Comparison of ENCODE assay signal across 21 mouse cellular contexts in genomic region chr2:33569698-33570097, GRCm38 (mm10).
A peak's percentile ranks its signal among the peaks of the same experiment; 100 is the strongest.
DNase-seq lines count a peak whose midpoint lies in the region; ATAC-seq lines count a peak whose summit lies in the region.
"Had no signal": no experiment of that assay in that cellular context is flagged by ENCODE, and none has a peak within 500 bp of the region (broad histone marks: within the 10 kb centered on the region; RNA-seq: fewer than 3 reads in every experiment).

No protein-coding gene starts in this region.

- peaks cover 19% of the 10 kb centered on the region for H3K27me3 ChIP-seq in hindbrain, embryonic 15.5 days
- peaks cover 10% of the 10 kb centered on the region for H3K27me3 ChIP-seq in hindbrain, embryonic 11.5 days (ENCODE audit: control insufficient read depth, insufficient read depth, low read length)
- peaks cover 99% of the 10 kb centered on the region for H3K27me3 ChIP-seq in neural tube, embryonic 13.5 days
- peaks cover 5% of the 10 kb centered on the region; the same call in 1 of the 2 replicates for H3K27me3 ChIP-seq in neural tube, embryonic 14.5 days (ENCODE audit: control insufficient read depth, insufficient read depth, low read length)
- H3K27me3 ChIP-seq: Patski had no signal

- 56% methylated on average over 10 of the region's 10 CpGs for WGBS in hindbrain, embryonic 15.5 days
- 73% methylated on average over 10 of the region's 10 CpGs for WGBS in hindbrain, embryonic 11.5 days
- 31% methylated on average over 10 of the region's 10 CpGs for whole genome bisulfite sequencing in neural tube, embryonic 13.5 days
- WGBS in neural tube, embryonic 14.5 days, result 39% methylated on average over 10 of the region's 10 CpGs

- DNase-seq in hindbrain, embryonic 11.5 days (ENCODE audit: low spot score), result no peak
- DNase-seq in neural tube, embryonic 10.5 days (ENCODE audit: extremely low spot score, low spot score), result no peak
- no peak for DNase-seq in adrenal gland, postnatal 25 days
- DNase-seq: cerebellum, adult 11 months; cerebellum, adult 2 months; cerebellum, adult 9-11 months; forebrain, postnatal 0 days; gastrocnemius, postnatal 25 days; heart, adult 2 months; kidney, adult 11 months had no signal

- H3K27ac ChIP-seq in hindbrain, embryonic 15.5 days (replicated peaks), result peak overlapping the region; percentile 66
- no peak overlapping the region for H3K27ac ChIP-seq in hindbrain, embryonic 11.5 days (ENCODE audit: low read depth, low read length)
- peak overlapping the region; percentile 96 for H3K27ac ChIP-seq in neural tube, embryonic 13.5 days (replicated peaks)
- peak overlapping the region; percentile 88 for H3K27ac ChIP-seq in neural tube, embryonic 14.5 days (ENCODE audit: low read depth, low read length)
- H3K27ac ChIP-seq: embryonic facial prominence, embryonic 12.5 days; embryonic facial prominence, embryonic 15.5 days; heart, adult 2 months; heart, embryonic 10.5 days; heart, embryonic 13.5 days; intestine, embryonic 15.5 days had no signal

- no peak overlapping the region for H3K9ac ChIP-seq in hindbrain, embryonic 15.5 days
- no peak overlapping the region for H3K9ac ChIP-seq in hindbrain, embryonic 11.5 days (ENCODE audit: low read depth, low read length)
- H3K9ac ChIP-seq in neural tube, embryonic 13.5 days, result no peak overlapping the region
- no peak overlapping the region for H3K9ac ChIP-seq in neural tube, embryonic 14.5 days (replicated peaks; ENCODE audit: low read depth, low read length)
- H3K9ac ChIP-seq: embryonic facial prominence, embryonic 12.5 days; embryonic facial prominence, embryonic 15.5 days; forebrain, postnatal 0 days; heart, embryonic 13.5 days; intestine, embryonic 15.5 days had no signal

- H3K4me3 ChIP-seq in hindbrain, embryonic 15.5 days, result no peak overlapping the region
- no peak overlapping the region for H3K4me3 ChIP-seq in hindbrain, embryonic 11.5 days (ENCODE audit: low read depth, low read length)
- H3K4me3 ChIP-seq in neural tube, embryonic 13.5 days, result no peak overlapping the region
- H3K4me3 ChIP-seq in neural tube, embryonic 14.5 days (ENCODE audit: low read depth, low read length), result no peak overlapping the region
- H3K4me3 ChIP-seq: embryonic facial prominence, embryonic 12.5 days; embryonic facial prominence, embryonic 15.5 days; heart, adult 2 months; intestine, embryonic 15.5 days had no signal

- H3K4me1 ChIP-seq in hindbrain, embryonic 15.5 days (replicated peaks), result peaks cover 45% of the 10 kb centered on the region
- H3K4me1 ChIP-seq in hindbrain, embryonic 11.5 days (replicated peaks; ENCODE audit: control insufficient read depth, insufficient read depth, low read length), result no peaks in the 10 kb centered on the region
- peaks cover 80% of the 10 kb centered on the region for H3K4me1 ChIP-seq in neural tube, embryonic 13.5 days (replicated peaks)
- peaks cover 29% of the 10 kb centered on the region for H3K4me1 ChIP-seq in neural tube, embryonic 14.5 days (ENCODE audit: control insufficient read depth, insufficient read depth, low read length)
- H3K4me1 ChIP-seq: embryonic facial prominence, embryonic 12.5 days had no signal

- H3K9me3 ChIP-seq in hindbrain, embryonic 15.5 days, result no peaks in the 10 kb centered on the region
- no peaks in the 10 kb centered on the region for H3K9me3 ChIP-seq in hindbrain, embryonic 11.5 days (ENCODE audit: control insufficient read depth, low read length)
- no peaks in the 10 kb centered on the region for H3K9me3 ChIP-seq in neural tube, embryonic 13.5 days
- no peaks in the 10 kb centered on the region for H3K9me3 ChIP-seq in neural tube, embryonic 14.5 days (ENCODE audit: control insufficient read depth, low read length)
- H3K9me3 ChIP-seq: embryonic facial prominence, embryonic 12.5 days; embryonic facial prominence, embryonic 15.5 days; G1E; heart, embryonic 10.5 days; heart, embryonic 13.5 days; intestine, embryonic 15.5 days had no signal

- H3K4me2 ChIP-seq in hindbrain, embryonic 15.5 days, result no peak overlapping the region
- no peak overlapping the region for H3K4me2 ChIP-seq in hindbrain, embryonic 11.5 days (replicated peaks; ENCODE audit: low read depth, low read length)
- H3K4me2 ChIP-seq in neural tube, embryonic 13.5 days, result peak overlapping the region; percentile 37; the same call in 1 of the 2 replicates
- 0 out of 2 replicates have a peak overlapping the region, but pooled peaks have one; percentile 1 for H3K4me2 ChIP-seq in neural tube, embryonic 14.5 days (ENCODE audit: low read depth, low read length)
- H3K4me2 ChIP-seq: embryonic facial prominence, embryonic 12.5 days; embryonic facial prominence, embryonic 15.5 days had no signal

- no peaks in the 10 kb centered on the region for H3K36me3 ChIP-seq in hindbrain, embryonic 15.5 days
- no peaks in the 10 kb centered on the region for H3K36me3 ChIP-seq in hindbrain, embryonic 11.5 days (ENCODE audit: control insufficient read depth, insufficient read depth, low read length)
- no peaks in the 10 kb centered on the region for H3K36me3 ChIP-seq in neural tube, embryonic 13.5 days
- H3K36me3 ChIP-seq in neural tube, embryonic 14.5 days (ENCODE audit: control insufficient read depth, insufficient read depth, low read length), result no peaks in the 10 kb centered on the region
- H3K36me3 ChIP-seq: embryonic facial prominence, embryonic 12.5 days; embryonic facial prominence, embryonic 15.5 days; G1E; heart, embryonic 10.5 days; heart, embryonic 13.5 days; intestine, embryonic 15.5 days had no signal

- no peak for ATAC-seq in hindbrain, embryonic 15.5 days (ENCODE audit: low FRiP score, low read depth)
- ATAC-seq in hindbrain, embryonic 11.5 days (ENCODE audit: low FRiP score), result no peak
- peak; percentile 12; the same call in 1 of the 2 replicates for ATAC-seq in neural tube, embryonic 13.5 days (ENCODE audit: low read depth)
- peak; percentile 12; the same call in 1 of the 2 replicates for ATAC-seq in neural tube, embryonic 14.5 days (ENCODE audit: low read depth)
- ATAC-seq: forebrain, embryonic 14.5 days; forebrain, postnatal 0 days; Patski had no signal

Comparison
In these comparisons a context has a peak if more than half of its experiments do, and no peak if none do; other contexts are left out.
1. ATAC-seq: peak in neural tube, embryonic 13.5 days (single experiment) and neural tube, embryonic 14.5 days (single experiment); none in hindbrain, embryonic 15.5 days (single experiment) and hindbrain, embryonic 11.5 days (single experiment).
2. H3K4me2 ChIP-seq: peak in neural tube, embryonic 13.5 days (single experiment) and neural tube, embryonic 14.5 days (single experiment); none in hindbrain, embryonic 15.5 days (single experiment) and hindbrain, embryonic 11.5 days (single experiment).